Mouse (Mus musculus): ENCODE results near the gene Slc22a23. TPM values are rescaled to one million over a fixed set of nuclear protein-coding genes. Genes with fewer than 3 reads are reported as not detected.

The Slc22a23 gene
- polyA plus RNA-seq, 1 experiment from 2014 or later = 8.2 TPM

GRCm38 (mm10) chr13:34264508-34264907 is 80.5 kb downstream of the Slc22a23 start:
- no peaks in the 10 kb centered on the region; the same call in 1 of the 2 replicates for H3K36me3 ChIP-seq (ENCODE audit: control insufficient read depth, insufficient read depth)
- no peak overlapping the region for H3K4me2 ChIP-seq (ENCODE audit: low read depth, low read length)
- H3K27ac ChIP-seq (ENCODE audit: low read length) = no peak overlapping the region
- ATAC-seq (ENCODE audit: low read depth) = no peak
- H3K4me3 ChIP-seq (ENCODE audit: low read depth, low read length) = no peak overlapping the region
- 88% methylated on average over 2 of the region's 2 CpGs for WGBS (ENCODE audit: insufficient replicate concordance)
- H3K9ac ChIP-seq (ENCODE audit: low read depth, low read length) = no peak overlapping the region
- H3K27me3 ChIP-seq (ENCODE audit: control insufficient read depth, insufficient read depth, low read depth, low read length) = no peaks in the 10 kb centered on the region
- peaks cover 30% of the 10 kb centered on the region for H3K4me1 ChIP-seq (ENCODE audit: control insufficient read depth, low read depth, low read length)
- no peaks in the 10 kb centered on the region for H3K9me3 ChIP-seq (replicated peaks; ENCODE audit: control insufficient read depth, low read length)

- WGBS (ENCODE audit: insufficient replicate concordance) = 71% methylated on average over 3 of the region's 3 CpGs
- no peak for ATAC-seq (ENCODE audit: low read depth)
- Histone ChIP-seq H3K4me3 (ENCODE audit: low read depth, low read length) (no peak overlapping the region), H3K27me3 (ENCODE audit: control insufficient read depth, insufficient read depth, low read depth, low read length) (no peaks in the 10 kb centered on the region), H3K36me3 (ENCODE audit: control insufficient read depth, insufficient read depth) (peaks cover 5% of the 10 kb centered on the region; the same call in 1 of the 2 replicates), H3K4me2 (ENCODE audit: low read depth, low read length) (no peak overlapping the region), H3K9ac (ENCODE audit: low read depth, low read length) (no peak overlapping the region), H3K4me1 (ENCODE audit: control insufficient read depth, low read depth, low read length) (peaks cover 39% of the 10 kb centered on the region), H3K9me3 (replicated peaks; ENCODE audit: control insufficient read depth, low read length) (no peaks in the 10 kb centered on the region), H3K27ac (ENCODE audit: low read length) (no peak overlapping the region)
These were observed 86.2 kb downstream of the Slc22a23 start for GRCm38 (mm10) chr13:34258765-34259164.

- Histone ChIP-seq H3K4me2 (ENCODE audit: low read depth, low read length) (no peak overlapping the region), H3K27ac (ENCODE audit: low read length) (no peak overlapping the region), H3K36me3 (ENCODE audit: control insufficient read depth, insufficient read depth) (peaks cover 5% of the 10 kb centered on the region; the same call in 1 of the 2 replicates), H3K9ac (ENCODE audit: low read depth, low read length) (no peak overlapping the region), H3K9me3 (replicated peaks; ENCODE audit: control insufficient read depth, low read length) (no peaks in the 10 kb centered on the region), H3K4me1 (ENCODE audit: control insufficient read depth, low read depth, low read length) (peaks cover 46% of the 10 kb centered on the region), H3K27me3 (ENCODE audit: control insufficient read depth, insufficient read depth, low read depth, low read length) (no peaks in the 10 kb centered on the region), H3K4me3 (ENCODE audit: low read depth, low read length) (no peak overlapping the region)
- WGBS (ENCODE audit: insufficient replicate concordance) = 77% methylated on average over 7 of the region's 7 CpGs
- ATAC-seq (ENCODE audit: low read depth) = no peak
These were observed 87.8 kb downstream of the Slc22a23 start for GRCm38 (mm10) chr13:34257177-34257576.

- H3K36me3 ChIP-seq (ENCODE audit: control insufficient read depth, insufficient read depth) = peaks cover 5% of the 10 kb centered on the region; the same call in 1 of the 2 replicates
- ATAC-seq (ENCODE audit: low read depth) = peak; percentile 65
- no peak overlapping the region; the same call in 1 of the 2 replicates for H3K27ac ChIP-seq (ENCODE audit: low read length)
- no peak overlapping the region for H3K4me3 ChIP-seq (ENCODE audit: low read depth, low read length)
- 81% methylated on average over 2 of the region's 2 CpGs for WGBS (ENCODE audit: insufficient replicate concordance)
- H3K4me2 ChIP-seq (ENCODE audit: low read depth, low read length) = no peak overlapping the region
- H3K27me3 ChIP-seq (ENCODE audit: control insufficient read depth, insufficient read depth, low read depth, low read length) = no peaks in the 10 kb centered on the region
- H3K9me3 ChIP-seq (replicated peaks; ENCODE audit: control insufficient read depth, low read length) = no peaks in the 10 kb centered on the region
- H3K9ac ChIP-seq (ENCODE audit: low read depth, low read length) = no peak overlapping the region
- peaks cover 46% of the 10 kb centered on the region for H3K4me1 ChIP-seq (ENCODE audit: control insufficient read depth, low read depth, low read length)
These were observed 88.3 kb downstream of the Slc22a23 start for GRCm38 (mm10) chr13:34256676-34257075.

GRCm38 (mm10) chr13:34255297-34255696 is 89.7 kb downstream of the Slc22a23 start:
- Histone ChIP-seq H3K4me3 (ENCODE audit: low read depth, low read length) (no peak overlapping the region), H3K27me3 (ENCODE audit: control insufficient read depth, insufficient read depth, low read depth, low read length) (no peaks in the 10 kb centered on the region), H3K9ac (ENCODE audit: low read depth, low read length) (no peak overlapping the region), H3K4me2 (ENCODE audit: low read depth, low read length) (no peak overlapping the region), H3K4me1 (ENCODE audit: control insufficient read depth, low read depth, low read length) (peaks cover 44% of the 10 kb centered on the region), H3K36me3 (ENCODE audit: control insufficient read depth, insufficient read depth) (peaks cover 5% of the 10 kb centered on the region; the same call in 1 of the 2 replicates), H3K27ac (ENCODE audit: low read length) (no peak overlapping the region), H3K9me3 (replicated peaks; ENCODE audit: control insufficient read depth, low read length) (no peaks in the 10 kb centered on the region)
- WGBS (ENCODE audit: insufficient replicate concordance) = 31% methylated on average over 3 of the region's 3 CpGs
- ATAC-seq (ENCODE audit: low read depth) = no peak

GRCm38 (mm10) chr13:34254691-34255090 is 90.3 kb downstream of the Slc22a23 start:
- 52% methylated on average over 5 of the region's 5 CpGs for WGBS (ENCODE audit: insufficient replicate concordance)
- peaks cover 5% of the 10 kb centered on the region; the same call in 1 of the 2 replicates for H3K36me3 ChIP-seq (ENCODE audit: control insufficient read depth, insufficient read depth)

GRCm38 (mm10) chr13:34253736-34254135 is 91.2 kb downstream of the Slc22a23 start:
- Histone ChIP-seq H3K4me1 (ENCODE audit: control insufficient read depth, low read depth, low read length) (peaks cover 44% of the 10 kb centered on the region), H3K27ac (ENCODE audit: low read length) (peak overlapping the region; percentile 14), H3K27me3 (ENCODE audit: control insufficient read depth, insufficient read depth, low read depth, low read length) (no peaks in the 10 kb centered on the region), H3K4me3 (ENCODE audit: low read depth, low read length) (no peak overlapping the region), H3K9me3 (replicated peaks; ENCODE audit: control insufficient read depth, low read length) (no peaks in the 10 kb centered on the region), H3K4me2 (ENCODE audit: low read depth, low read length) (no peak overlapping the region), H3K9ac (ENCODE audit: low read depth, low read length) (no peak overlapping the region), H3K36me3 (ENCODE audit: control insufficient read depth, insufficient read depth) (peaks cover 5% of the 10 kb centered on the region; the same call in 1 of the 2 replicates)
- peak; percentile 64 for ATAC-seq (ENCODE audit: low read depth)
- 41% methylated on average over 3 of the region's 3 CpGs for WGBS (ENCODE audit: insufficient replicate concordance)

More at GRCm38 (mm10) chr13:34254691-34255090, 90.3 kb downstream of the Slc22a23 start:
- Histone ChIP-seq H3K27me3 (ENCODE audit: control insufficient read depth, insufficient read depth, low read depth, low read length) (no peaks in the 10 kb centered on the region), H3K9me3 (replicated peaks; ENCODE audit: control insufficient read depth, low read length) (no peaks in the 10 kb centered on the region), H3K9ac (ENCODE audit: low read depth, low read length) (no peak overlapping the region), H3K27ac (ENCODE audit: low read length) (peak overlapping the region; percentile 8), H3K4me2 (ENCODE audit: low read depth, low read length) (no peak overlapping the region; the same call in 1 of the 2 replicates), H3K4me3 (ENCODE audit: low read depth, low read length) (no peak overlapping the region), H3K4me1 (ENCODE audit: control insufficient read depth, low read depth, low read length) (peaks cover 44% of the 10 kb centered on the region)
- peak; percentile 49 for ATAC-seq (ENCODE audit: low read depth)

GRCm38 (mm10) chr13:34248941-34249920 is 95.8 kb downstream of the Slc22a23 start:
- no peak overlapping the region for H3K4me2 ChIP-seq (ENCODE audit: low read depth, low read length)
- peaks cover 12% of the 10 kb centered on the region for H3K4me1 ChIP-seq (ENCODE audit: control insufficient read depth, low read depth, low read length)
- ATAC-seq (ENCODE audit: low read depth) = no peak
- H3K27me3 ChIP-seq (ENCODE audit: control insufficient read depth, insufficient read depth, low read depth, low read length) = no peaks in the 10 kb centered on the region
- H3K9me3 ChIP-seq (replicated peaks; ENCODE audit: control insufficient read depth, low read length) = no peaks in the 10 kb centered on the region
- no peak overlapping the region for H3K9ac ChIP-seq (ENCODE audit: low read depth, low read length)
- H3K4me3 ChIP-seq (ENCODE audit: low read depth, low read length) = no peak overlapping the region
- no peak overlapping the region for H3K27ac ChIP-seq (ENCODE audit: low read length)
- no peaks in the 10 kb centered on the region; the same call in 1 of the 2 replicates for H3K36me3 ChIP-seq (ENCODE audit: control insufficient read depth, insufficient read depth)
- WGBS (ENCODE audit: insufficient replicate concordance) = 80% methylated on average over 15 of the region's 15 CpGs

- no peak for ATAC-seq (ENCODE audit: low read depth)
- H3K36me3 ChIP-seq (ENCODE audit: control insufficient read depth, insufficient read depth) = no peaks in the 10 kb centered on the region; the same call in 1 of the 2 replicates
- no peak overlapping the region for H3K4me3 ChIP-seq (ENCODE audit: low read depth, low read length)
- no peak overlapping the region for H3K9ac ChIP-seq (ENCODE audit: low read depth, low read length)
- no peaks in the 10 kb centered on the region for H3K9me3 ChIP-seq (replicated peaks; ENCODE audit: control insufficient read depth, low read length)
- H3K27ac ChIP-seq (ENCODE audit: low read length) = no peak overlapping the region
- no peaks in the 10 kb centered on the region for H3K27me3 ChIP-seq (ENCODE audit: control insufficient read depth, insufficient read depth, low read depth, low read length)
- H3K4me2 ChIP-seq (ENCODE audit: low read depth, low read length) = no peak overlapping the region
- 75% methylated on average over 6 of the region's 6 CpGs for WGBS (ENCODE audit: insufficient replicate concordance)
- peaks cover under 1% of the 10 kb centered on the region; the same call in 1 of the 2 replicates for H3K4me1 ChIP-seq (ENCODE audit: control insufficient read depth, low read depth, low read length)
These were observed 96.9 kb downstream of the Slc22a23 start for GRCm38 (mm10) chr13:34248107-34248506.

Measured in liver, embryonic 16.5 days (tissue).